Mouse (Mus musculus): ENCODE data around the gene Zfp239. TPM values are rescaled to one million over a fixed set of nuclear protein-coding genes. Genes with fewer than 3 reads are reported as not detected.

Zfp239 gene
- polyA plus RNA-seq, 1 experiment = 5.1 TPM

- Histone ChIP-seq H3K36me3 (ENCODE audit: control insufficient read depth, insufficient read depth, low read length) (no peaks in the 10 kb centered on the region), H3K4me3 (ENCODE audit: low read depth, low read length) (peak within 1 kb of the TSS; percentile 31), H3K4me1 (ENCODE audit: control insufficient read depth, insufficient read depth, insufficient read length, low read length) (no peaks in the 10 kb centered on the region; the same call in 1 of the 2 replicates), H3K27ac (ENCODE audit: insufficient read depth, low read depth, low read length) (peak within 1 kb of the TSS; percentile 58), H3K27me3 (ENCODE audit: control insufficient read depth, insufficient read depth, low read length) (no peaks in the 10 kb centered on the region)
- no peak for TF ChIP-seq CTCF (IDR thresholded peaks at IDR 0.05; ENCODE audit: extremely low read depth, insufficient read length, insufficient replicate concordance, low read depth, low read length)
- TF ChIP-seq POLR2A (IDR thresholded peaks at IDR 0.05; ENCODE audit: low read depth, low read length) = no peak
- WGBS = 75% methylated on average over 17 of the region's 17 CpGs
Observed at GRCm38 (mm10) chr6:117900126-117901080, 38.5 kb downstream of the Zfp239 start, which contains the start of gene Hnrnpf. Hnrnpf (plus strand) TSS chr6:117900324.

GRCm38 (mm10) chr6:117901510-117902402 lies 39.9 kb downstream of the Zfp239 start:
- Histone ChIP-seq H3K4me1 (ENCODE audit: control insufficient read depth, insufficient read depth, insufficient read length, low read length) (peaks cover 2% of the 10 kb centered on the region; the same call in 1 of the 2 replicates), H3K36me3 (ENCODE audit: control insufficient read depth, insufficient read depth, low read length) (no peaks in the 10 kb centered on the region), H3K27ac (ENCODE audit: insufficient read depth, low read depth, low read length) (no peak overlapping the region), H3K27me3 (ENCODE audit: control insufficient read depth, insufficient read depth, low read length) (no peaks in the 10 kb centered on the region), H3K4me3 (ENCODE audit: low read depth, low read length) (no peak overlapping the region)
- no peak for TF ChIP-seq CTCF (IDR thresholded peaks at IDR 0.05; ENCODE audit: extremely low read depth, insufficient read length, insufficient replicate concordance, low read depth, low read length)
- no peak for TF ChIP-seq POLR2A (IDR thresholded peaks at IDR 0.05; ENCODE audit: low read depth, low read length)
- 54% methylated on average over 9 of the region's 9 CpGs for WGBS

GRCm38 (mm10) chr6:117902556-117902955 lies 40.7 kb downstream of the Zfp239 start:
- no peaks in the 10 kb centered on the region for H3K27me3 ChIP-seq (ENCODE audit: control insufficient read depth, insufficient read depth, low read length)
- no peak overlapping the region for H3K4me3 ChIP-seq (ENCODE audit: low read depth, low read length)
- TF ChIP-seq POLR2A (IDR thresholded peaks at IDR 0.05; ENCODE audit: low read depth, low read length) (no peak), CTCF (IDR thresholded peaks at IDR 0.05; ENCODE audit: extremely low read depth, insufficient read length, insufficient replicate concordance, low read depth, low read length) (no peak)
- H3K4me1 ChIP-seq (ENCODE audit: control insufficient read depth, insufficient read depth, insufficient read length, low read length) = peaks cover 2% of the 10 kb centered on the region; the same call in 1 of the 2 replicates
- no peak overlapping the region for H3K27ac ChIP-seq (ENCODE audit: insufficient read depth, low read depth, low read length)
- WGBS = 72% methylated on average over 4 of the region's 4 CpGs
- H3K36me3 ChIP-seq (ENCODE audit: control insufficient read depth, insufficient read depth, low read length) = no peaks in the 10 kb centered on the region

- H3K4me3 ChIP-seq (ENCODE audit: low read depth, low read length) = no peak overlapping the region
- H3K36me3 ChIP-seq (ENCODE audit: control insufficient read depth, insufficient read depth, low read length) = no peaks in the 10 kb centered on the region
- H3K4me1 ChIP-seq (ENCODE audit: control insufficient read depth, insufficient read depth, insufficient read length, low read length) = peaks cover 2% of the 10 kb centered on the region; the same call in 1 of the 2 replicates
- H3K27ac ChIP-seq (ENCODE audit: insufficient read depth, low read depth, low read length) = no peak overlapping the region
- no peak for TF ChIP-seq CTCF (IDR thresholded peaks at IDR 0.05; ENCODE audit: extremely low read depth, insufficient read length, insufficient replicate concordance, low read depth, low read length)
- TF ChIP-seq POLR2A (IDR thresholded peaks at IDR 0.05; ENCODE audit: low read depth, low read length) = no peak
- no peaks in the 10 kb centered on the region for H3K27me3 ChIP-seq (ENCODE audit: control insufficient read depth, insufficient read depth, low read length)
- 88% methylated on average over 3 of the region's 3 CpGs for WGBS
Observed at GRCm38 (mm10) chr6:117903836-117904235, 41.9 kb downstream of the Zfp239 start.

- H3K4me1 ChIP-seq (ENCODE audit: control insufficient read depth, insufficient read depth, insufficient read length, low read length) = peaks cover 8% of the 10 kb centered on the region; the same call in 1 of the 2 replicates
- no peak for TF ChIP-seq CTCF (IDR thresholded peaks at IDR 0.05; ENCODE audit: extremely low read depth, insufficient read length, insufficient replicate concordance, low read depth, low read length)
- TF ChIP-seq POLR2A (IDR thresholded peaks at IDR 0.05; ENCODE audit: low read depth, low read length) = no peak
- 4% methylated on average over 4 of the region's 4 CpGs for WGBS
Observed at GRCm38 (mm10) chr6:117905260-117905930, 43.5 kb downstream of the Zfp239 start.

GRCm38 (mm10) chr6:117906015-117906531 lies 44.2 kb downstream of the Zfp239 start:
- Histone ChIP-seq H3K27me3 (ENCODE audit: control insufficient read depth, insufficient read depth, low read length) (no peaks in the 10 kb centered on the region), H3K4me3 (ENCODE audit: low read depth, low read length) (peak overlapping the region; percentile 72), H3K4me1 (ENCODE audit: control insufficient read depth, insufficient read depth, insufficient read length, low read length) (peaks cover 10% of the 10 kb centered on the region; the same call in 1 of the 2 replicates), H3K27ac (ENCODE audit: insufficient read depth, low read depth, low read length) (peak overlapping the region; percentile 78), H3K36me3 (ENCODE audit: control insufficient read depth, insufficient read depth, low read length) (no peaks in the 10 kb centered on the region)
- TF ChIP-seq CTCF (IDR thresholded peaks at IDR 0.05; ENCODE audit: extremely low read depth, insufficient read length, insufficient replicate concordance, low read depth, low read length) (no peak), POLR2A (IDR thresholded peaks at IDR 0.05; ENCODE audit: low read depth, low read length) (no peak; the same call in 1 of the 2 replicates)
- WGBS = under 1% methylated on average over 25 of the region's 25 CpGs

More at GRCm38 (mm10) chr6:117905260-117905930, 43.5 kb downstream of the Zfp239 start:
- peak overlapping the region; percentile 78 for H3K27ac ChIP-seq (ENCODE audit: insufficient read depth, low read depth, low read length)
- H3K27me3 ChIP-seq (ENCODE audit: control insufficient read depth, insufficient read depth, low read length) = no peaks in the 10 kb centered on the region
- no peaks in the 10 kb centered on the region for H3K36me3 ChIP-seq (ENCODE audit: control insufficient read depth, insufficient read depth, low read length)
- no peak overlapping the region for H3K4me3 ChIP-seq (ENCODE audit: low read depth, low read length)

Data from small intestine, adult 2 months (tissue).